Mouse (Mus musculus): Measurements from ENCODE around the gene Uqcc3. TPM values are rescaled to one million over a fixed set of nuclear protein-coding genes. Genes with fewer than 3 reads are reported as not detected.
"Not testable (repeated sequence)": the region's sequence is repeated elsewhere in the genome, so short reads cannot be mapped to it uniquely, and the experiment has no call there.

Uqcc3 gene
- total and polyA plus RNA-seq, 3 experiments, result 43.7 to 56.5 (median 49.9) TPM

DNA sequence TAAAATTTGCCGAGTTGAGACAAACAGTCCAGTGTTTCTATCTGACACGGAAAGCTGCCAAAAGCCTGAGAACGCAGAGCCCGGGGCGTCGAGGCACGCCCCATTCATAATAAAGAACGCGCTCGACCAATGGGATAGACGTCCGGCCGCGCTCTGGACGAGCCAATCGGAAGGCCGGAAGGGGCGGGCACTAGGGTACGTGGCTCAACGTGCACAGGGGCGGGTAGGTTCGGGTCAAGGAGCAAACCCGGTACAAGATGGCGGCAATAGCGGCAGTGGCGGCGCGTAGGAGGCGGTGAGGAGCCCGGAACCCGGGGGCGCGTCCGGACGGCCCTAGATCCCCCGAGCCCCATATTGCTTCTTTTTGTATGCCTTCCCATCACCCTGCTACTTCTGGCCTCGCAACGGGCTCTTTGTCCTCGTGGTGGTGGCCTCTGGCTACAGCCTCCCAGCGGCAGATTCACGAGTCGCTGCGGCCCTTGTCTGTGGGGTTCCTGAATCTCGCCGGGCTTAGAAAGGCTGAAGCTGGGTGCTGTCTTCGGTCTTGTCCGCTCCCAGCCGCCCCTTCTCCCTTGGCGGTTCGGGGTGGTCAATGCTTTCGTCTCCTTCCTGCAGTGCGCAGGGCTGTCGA is 17.3 kb upstream of the Uqcc3 start, which contains the start of gene Ganab:
Gene Ganab, plus strand, starts transcription at position 207 of the 631 bp plus-strand sequence.
- Histone ChIP-seq H3K9ac (ENCODE audit: low read depth, low read length) (peak within 1 kb of the TSS; percentile 86), H3K4me3 (peak within 1 kb of the TSS; percentile 83), H3K27me3 (ENCODE audit: control insufficient read depth, insufficient read depth, low read length) (no peaks in the 10 kb centered on the region), H3K79me2 (replicated peaks; ENCODE audit: control insufficient read depth, insufficient read depth, low read length) (no peaks in the 10 kb centered on the region), H3K36me3 (ENCODE audit: control insufficient read depth, insufficient read depth, low read length) (peaks cover 5% of the 10 kb centered on the region), H3K27ac (peak within 1 kb of the TSS; percentile 95), H3K4me1 (ENCODE audit: control insufficient read depth, insufficient read depth, low read length) (peaks cover 1% of the 10 kb centered on the region; the same call in 1 of the 2 replicates)
- intact Hi-C loops (cut with DNase I), result loop anchor here (2.0 to 5.0 kb wide), 3 partner anchors 23 to 76 kb away; partner anchors contain the start of genes B3gat3, Hnrnpul2 and Tut1
- TF ChIP-seq POLR2A (IDR thresholded peaks at IDR 0.05; ENCODE audit: insufficient read depth, low read depth, low read length) (peak; percentile 85), EP300 (IDR thresholded peaks at IDR 0.05; ENCODE audit: insufficient read depth, low read depth, low read length) (0 out of 2 replicates have a peak, but pooled peaks have one; percentile 39), CTCF (IDR thresholded peaks at IDR 0.05) (peak; percentile 47)
- WGBS, result under 1% methylated on average over 53 of the region's 53 CpGs
- peak; percentile 94 to 97 for DNase-seq

DNA sequence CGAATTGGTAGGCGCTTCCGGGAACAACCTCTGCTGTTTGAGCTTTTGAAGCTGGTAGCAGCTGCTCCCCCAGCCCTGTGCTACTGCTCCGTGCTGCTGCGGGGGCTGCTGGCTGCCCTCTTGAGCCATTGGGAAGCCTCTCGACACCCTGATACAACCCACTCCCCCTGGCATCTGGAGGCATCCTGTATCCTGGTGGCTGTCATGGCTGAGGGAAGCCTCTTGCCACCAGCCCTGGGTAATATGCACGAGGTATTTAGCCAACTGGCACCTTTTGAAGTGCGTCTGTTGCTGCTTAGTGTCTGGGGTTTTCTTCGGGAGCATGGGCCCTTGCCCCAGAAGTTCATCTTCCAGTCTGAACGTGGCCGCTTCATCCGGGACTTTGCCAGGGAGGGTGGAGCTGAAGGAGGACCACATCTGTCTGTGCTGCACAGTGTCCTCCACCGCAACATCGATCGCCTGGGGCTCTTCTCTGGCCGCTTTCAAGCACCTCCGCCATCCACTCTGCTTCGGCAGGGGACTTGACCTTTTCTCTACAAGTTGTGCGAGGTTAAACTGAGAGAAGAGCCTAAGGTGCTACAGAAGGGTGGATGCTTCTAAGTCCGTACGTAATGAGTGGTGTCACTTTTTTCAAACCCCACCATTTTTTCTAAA is 16.6 kb upstream of the Uqcc3 start:
- not testable (repeated sequence) for H3K27me3 ChIP-seq (ENCODE audit: control insufficient read depth, insufficient read depth, low read length)
- peak; percentile 47 to 62 for DNase-seq
- intact Hi-C loops (cut with DNase I), result loop anchor here (5.0 kb wide), 2 partner anchors 55 to 75 kb away; partner anchors contain the start of genes Hnrnpul2 and Tut1

DNA sequence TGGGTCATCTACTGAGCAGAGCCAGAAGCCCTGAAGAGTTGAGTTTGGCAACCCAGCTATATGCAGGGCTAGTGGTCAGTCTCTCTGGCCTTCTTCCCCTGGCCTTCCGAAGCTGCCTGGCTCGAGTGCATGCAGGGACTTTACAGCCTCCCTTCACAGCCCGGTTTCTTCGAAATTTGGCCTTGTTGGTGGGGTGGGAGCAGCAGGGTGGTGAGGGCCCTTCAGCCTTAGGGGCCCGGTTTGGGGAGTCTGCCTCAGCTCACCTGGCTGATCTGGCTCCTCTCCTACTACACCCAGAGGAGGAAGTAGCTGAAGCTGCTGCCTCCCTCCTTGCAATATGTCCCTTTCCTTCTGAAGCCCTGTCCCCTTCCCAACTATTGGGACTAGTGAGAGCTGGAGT is 15.5 kb upstream of the Uqcc3 start:
- 80% methylated on average over 5 of the region's 5 CpGs for WGBS
- H3K4me3 ChIP-seq; H3K27me3 ChIP-seq (ENCODE audit: control insufficient read depth, insufficient read depth, low read length); H3K4me1 ChIP-seq (ENCODE audit: control insufficient read depth, insufficient read depth, low read length); DNase-seq; H3K9ac ChIP-seq (ENCODE audit: low read depth, low read length); H3K36me3 ChIP-seq (ENCODE audit: control insufficient read depth, insufficient read depth, low read length); H3K27ac ChIP-seq; H3K79me2 ChIP-seq (replicated peaks; ENCODE audit: control insufficient read depth, insufficient read depth, low read length): not testable (repeated sequence)
- intact Hi-C loops (cut with DNase I), result loop anchor here (5.0 kb wide), 2 partner anchors 56 to 74 kb away; partner anchors contain the start of genes Hnrnpul2 and Tut1

More for the DNA sequence above, 16.6 kb upstream of the Uqcc3 start:
- Histone ChIP-seq H3K4me3 (peak overlapping the region; percentile 83), H3K27ac (peak overlapping the region; percentile 95), H3K9ac (ENCODE audit: low read depth, low read length) (peak overlapping the region; percentile 15)
- not testable (repeated sequence) for H3K36me3 ChIP-seq (ENCODE audit: control insufficient read depth, insufficient read depth, low read length); H3K4me1 ChIP-seq (ENCODE audit: control insufficient read depth, insufficient read depth, low read length); H3K79me2 ChIP-seq (replicated peaks; ENCODE audit: control insufficient read depth, insufficient read depth, low read length)
- TF ChIP-seq EP300 (IDR thresholded peaks at IDR 0.05; ENCODE audit: insufficient read depth, low read depth, low read length), result 0 out of 2 replicates have a peak, but pooled peaks have one; percentile 6
- WGBS, result 10% methylated on average over 21 of the region's 21 CpGs

DNA sequence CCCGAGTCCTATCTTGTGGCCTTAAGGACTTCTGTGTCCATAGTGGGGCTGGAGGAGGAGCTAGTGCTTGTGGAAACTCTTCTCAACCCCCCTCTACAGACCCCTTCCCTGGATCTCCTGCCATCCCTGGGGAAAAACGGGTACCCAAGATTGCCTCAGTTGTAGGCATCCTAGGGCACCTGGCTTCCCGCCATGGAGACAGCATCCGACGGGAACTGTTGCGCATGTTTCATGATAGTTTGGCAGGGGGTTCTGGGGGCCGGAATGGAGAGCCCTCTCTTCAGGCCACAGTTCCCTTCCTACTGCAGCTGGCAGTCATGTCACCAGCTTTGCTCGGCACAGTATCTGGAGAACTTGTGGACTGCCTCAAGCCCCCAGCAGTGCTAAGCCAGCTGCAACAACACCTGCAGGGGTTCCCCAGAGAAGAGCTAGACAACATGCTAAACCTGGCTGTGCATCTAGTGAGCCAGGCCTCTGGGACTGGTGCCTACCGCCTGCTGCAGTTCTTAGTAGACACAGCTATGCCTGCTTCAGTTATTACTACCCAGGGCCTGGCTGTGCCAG is 14.8 kb upstream of the Uqcc3 start:
- TF ChIP-seq CTCF (IDR thresholded peaks at IDR 0.05), result no peak
- peaks cover 1% of the 10 kb centered on the region; the same call in 1 of the 2 replicates for H3K4me1 ChIP-seq (ENCODE audit: control insufficient read depth, insufficient read depth, low read length)
- intact Hi-C loops (cut with DNase I), result loop anchor here (5.0 kb wide), 2 partner anchors 57 to 73 kb away; partner anchors contain the start of genes Hnrnpul2 and Tut1
- no peaks in the 10 kb centered on the region for H3K27me3 ChIP-seq (ENCODE audit: control insufficient read depth, insufficient read depth, low read length)
- no peaks in the 10 kb centered on the region for H3K79me2 ChIP-seq (replicated peaks; ENCODE audit: control insufficient read depth, insufficient read depth, low read length)
- DNase-seq, result no peak
- H3K36me3 ChIP-seq (ENCODE audit: control insufficient read depth, insufficient read depth, low read length), result peaks cover 5% of the 10 kb centered on the region
- H3K9ac ChIP-seq (ENCODE audit: low read depth, low read length), result no peak overlapping the region
- H3K27ac ChIP-seq, result no peak overlapping the region
- 84% methylated on average over 9 of the region's 9 CpGs for WGBS
- no peak overlapping the region for H3K4me3 ChIP-seq

DNA sequence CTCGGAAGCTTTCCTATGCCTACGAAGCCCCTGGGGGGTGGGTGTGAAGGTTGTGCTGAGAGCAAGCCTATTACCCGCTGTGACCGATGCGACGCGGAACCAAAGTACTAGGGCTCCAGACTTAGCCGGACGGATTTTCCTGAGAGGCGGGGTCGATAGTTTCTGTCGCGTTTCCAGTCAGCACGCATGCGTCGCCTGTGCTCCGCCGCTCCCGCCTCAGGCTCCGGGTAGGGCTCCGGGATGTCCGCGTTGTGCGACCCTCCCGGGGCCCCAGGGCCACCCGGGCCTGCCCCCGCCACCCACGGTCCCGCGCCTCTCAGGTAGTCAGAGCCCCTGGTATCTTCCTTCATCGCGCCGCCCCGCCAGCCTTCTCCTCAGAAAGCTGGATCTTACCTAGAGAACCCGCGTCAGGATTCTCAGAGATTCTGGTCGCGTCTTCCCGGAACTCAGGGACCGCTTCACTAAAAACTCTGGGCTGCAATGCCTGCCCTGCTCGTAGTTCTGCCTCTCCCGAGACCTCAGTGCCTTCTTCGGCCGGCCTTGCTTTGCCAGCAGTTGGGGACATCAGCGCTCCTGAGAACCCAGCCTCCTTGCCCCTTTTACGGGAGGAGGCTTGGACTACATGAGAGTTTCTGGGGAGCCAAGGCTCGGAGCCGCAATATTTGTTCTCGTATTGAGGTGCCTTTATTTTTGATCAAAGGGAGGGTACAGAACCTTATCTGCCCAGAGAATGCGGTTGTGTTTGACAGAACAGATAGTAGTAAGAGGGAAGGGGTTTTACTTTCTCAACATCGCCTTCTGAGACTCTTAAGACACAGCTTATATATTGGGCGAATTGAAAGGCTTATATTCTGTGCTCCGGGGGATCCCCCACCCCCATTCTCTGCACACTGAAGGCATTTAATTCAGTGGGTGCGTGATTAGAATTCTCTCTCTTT is 12.4 kb upstream of the Uqcc3 start, which contains the start of gene Ints5:
Gene Ints5, plus strand, starts transcription at position 177 of the 938 bp plus-strand sequence.
- TF ChIP-seq POLR2A (IDR thresholded peaks at IDR 0.05; ENCODE audit: insufficient read depth, low read depth, low read length) (peak; percentile 86), EP300 (IDR thresholded peaks at IDR 0.05; ENCODE audit: insufficient read depth, low read depth, low read length) (peak; percentile 81), CTCF (IDR thresholded peaks at IDR 0.05) (no peak)
- intact Hi-C loops (cut with DNase I), result no loop called here
- 1% methylated on average over 54 of the region's 54 CpGs for WGBS

More for the DNA sequence above, 12.4 kb upstream of the Uqcc3 start, which contains the start of gene Ints5:
- peak; percentile 88 to 90 for DNase-seq
- Histone ChIP-seq H3K27ac (peak within 1 kb of the TSS; percentile 89), H3K4me3 (peak within 1 kb of the TSS; percentile 92), H3K79me2 (replicated peaks; ENCODE audit: control insufficient read depth, insufficient read depth, low read length) (no peaks in the 10 kb centered on the region), H3K9ac (ENCODE audit: low read depth, low read length) (peak within 1 kb of the TSS; percentile 94), H3K36me3 (ENCODE audit: control insufficient read depth, insufficient read depth, low read length) (no peaks in the 10 kb centered on the region; the same call in 1 of the 2 replicates), H3K27me3 (ENCODE audit: control insufficient read depth, insufficient read depth, low read length) (no peaks in the 10 kb centered on the region), H3K4me1 (ENCODE audit: control insufficient read depth, insufficient read depth, low read length) (no peaks in the 10 kb centered on the region; the same call in 1 of the 2 replicates)

Measured in heart, adult 2 months (tissue).